Mouse (Mus musculus) retina, postnatal 1 day (tissue): Measurements from ENCODE around the gene Sycp3.
"Not testable (repeated sequence)": the region's sequence is repeated elsewhere in the genome, so short reads cannot be mapped to it uniquely, and the experiment has no call there.

Experiments
- DNase-seq: peaks from one replicate; pipeline ENCODE4 v3.0.0-alpha.2; 2012

Gene Sycp3

GRCm38 (mm10) chr10:88459502-88459992, at the start of gene Sycp3:
Gene Sycp3, plus strand, starts transcription at chr10:88459569.
- no peak for DNase-seq

- no peak for DNase-seq
Measured at GRCm38 (mm10) chr10:88409751-88410150, 49.6 kb upstream of the Sycp3 start.

GRCm38 (mm10) chr10:88412290-88412995, 46.9 kb upstream of the Sycp3 start:
- DNase-seq = peak; percentile 11

- no peak for DNase-seq
Measured at GRCm38 (mm10) chr10:88417686-88418085, 41.7 kb upstream of the Sycp3 start.

- no peak for DNase-seq
Measured at GRCm38 (mm10) chr10:88420141-88420541, 39.2 kb upstream of the Sycp3 start.

- DNase-seq = no peak
Measured at GRCm38 (mm10) chr10:88420655-88421435, 38.5 kb upstream of the Sycp3 start.

- DNase-seq = peak; percentile 79
Measured at GRCm38 (mm10) chr10:88426158-88426816, 33.1 kb upstream of the Sycp3 start.

GRCm38 (mm10) chr10:88426896-88427295, 32.5 kb upstream of the Sycp3 start:
- DNase-seq = no peak

- no peak for DNase-seq
Measured at GRCm38 (mm10) chr10:88427998-88428397, 31.4 kb upstream of the Sycp3 start.

- no peak for DNase-seq
Measured at GRCm38 (mm10) chr10:88441224-88441623, 18.1 kb upstream of the Sycp3 start.

GRCm38 (mm10) chr10:88451221-88451620, 8.1 kb upstream of the Sycp3 start:
- DNase-seq = no peak

- no peak for DNase-seq
Measured at GRCm38 (mm10) chr10:88451990-88452389, 7.4 kb upstream of the Sycp3 start.

GRCm38 (mm10) chr10:88457816-88458215, 1.6 kb upstream of the Sycp3 start:
- DNase-seq = no peak

GRCm38 (mm10) chr10:88460122-88460820, 902 bp downstream of the Sycp3 start:
- no peak for DNase-seq

- DNase-seq = not testable (repeated sequence)
Measured at GRCm38 (mm10) chr10:88482866-88483265, 23.5 kb downstream of the Sycp3 start.

- no peak for DNase-seq
Measured at GRCm38 (mm10) chr10:88488629-88489028, 29.3 kb downstream of the Sycp3 start.

- DNase-seq = no peak
Measured at GRCm38 (mm10) chr10:88491632-88492031, 32.3 kb downstream of the Sycp3 start.

- DNase-seq = no peak
Measured at GRCm38 (mm10) chr10:88492658-88493057, 33.3 kb downstream of the Sycp3 start.

- DNase-seq = no peak
Measured at GRCm38 (mm10) chr10:88494959-88495587, 35.7 kb downstream of the Sycp3 start.

- DNase-seq = no peak
Measured at GRCm38 (mm10) chr10:88496864-88497564, 37.6 kb downstream of the Sycp3 start.

- DNase-seq = no peak
Measured at GRCm38 (mm10) chr10:88499993-88500392, 40.6 kb downstream of the Sycp3 start.

GRCm38 (mm10) chr10:88501370-88501769, 42.0 kb downstream of the Sycp3 start:
- DNase-seq = no peak
